Mouse (Mus musculus): ENCODE results near the gene Prss28.

The Prss28 gene

GRCm38 (mm10) chr17:25308346-25308745 is at the start of gene Prss28:
TSS of gene Prss28 (plus strand) at chr17:25308646.
- no peak for DNase-seq (ENCODE audit: low spot score in 2 of 2)

- no peak for DNase-seq (ENCODE audit: low spot score in 2 of 2)
Measured at GRCm38 (mm10) chr17:25264453-25264852, 44.0 kb upstream of the Prss28 start.

GRCm38 (mm10) chr17:25270795-25271335 is 37.6 kb upstream of the Prss28 start:
- DNase-seq (ENCODE audit: low spot score in 2 of 2), result no peak

DNA sequence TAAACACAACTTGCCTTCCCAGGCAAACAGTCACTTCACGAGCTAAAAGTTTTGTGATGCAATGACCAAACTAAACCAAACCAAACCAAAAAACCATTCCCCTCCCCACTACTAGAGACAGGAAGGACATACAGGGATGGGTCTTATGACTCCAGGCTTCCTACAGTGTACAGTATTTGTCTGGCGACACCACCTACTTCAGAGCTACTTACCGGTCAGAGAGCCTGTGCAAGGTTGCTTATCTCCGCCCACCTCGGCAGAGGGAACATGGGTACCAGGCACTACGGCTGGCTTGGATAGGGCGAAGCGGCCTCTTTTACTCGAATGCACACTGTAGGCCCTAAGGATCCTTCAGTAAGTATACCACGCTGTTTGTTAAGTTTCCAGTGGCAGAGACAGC is 36.1 kb upstream of the Prss28 start:
- no peak for DNase-seq (ENCODE audit: low spot score in 2 of 2)

GRCm38 (mm10) chr17:25272951-25273705 is 35.3 kb upstream of the Prss28 start:
- peak; percentile 80 to 89 for DNase-seq (ENCODE audit: low spot score in 2 of 2)

- peak; percentile 91 to 94 for DNase-seq (ENCODE audit: low spot score in 2 of 2)
Measured at GRCm38 (mm10) chr17:25273706-25274501, 34.5 kb upstream of the Prss28 start.

GRCm38 (mm10) chr17:25274571-25275346 is 33.7 kb upstream of the Prss28 start, which contains the start of gene Ube2i:
TSS of gene Ube2i (minus strand) at chr17:25274622.
- DNase-seq (ENCODE audit: low spot score in 2 of 2), result no peak

DNA sequence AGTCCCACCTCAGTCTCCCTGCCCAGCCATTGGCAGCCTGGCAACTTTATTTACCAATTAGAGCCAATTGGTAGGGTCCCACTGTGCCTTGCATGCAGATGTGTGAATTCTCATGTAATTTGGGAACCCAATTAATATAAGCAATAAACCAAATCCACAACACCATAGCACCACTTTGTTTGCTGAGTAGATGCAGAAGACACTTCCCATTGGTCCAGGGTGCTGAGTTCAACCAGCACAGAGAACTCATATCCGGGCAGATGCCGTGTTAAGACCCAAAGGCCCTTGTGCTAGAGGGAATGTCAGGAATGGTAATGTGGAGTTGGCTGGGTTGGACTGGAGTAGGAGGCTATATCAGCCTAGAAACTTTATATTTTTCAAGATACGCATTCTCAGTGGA is 32.6 kb upstream of the Prss28 start:
- DNase-seq (ENCODE audit: low spot score in 2 of 2), result no peak

GRCm38 (mm10) chr17:25282133-25282532 is 26.3 kb upstream of the Prss28 start:
- no peak for DNase-seq (ENCODE audit: low spot score in 2 of 2)

DNA sequence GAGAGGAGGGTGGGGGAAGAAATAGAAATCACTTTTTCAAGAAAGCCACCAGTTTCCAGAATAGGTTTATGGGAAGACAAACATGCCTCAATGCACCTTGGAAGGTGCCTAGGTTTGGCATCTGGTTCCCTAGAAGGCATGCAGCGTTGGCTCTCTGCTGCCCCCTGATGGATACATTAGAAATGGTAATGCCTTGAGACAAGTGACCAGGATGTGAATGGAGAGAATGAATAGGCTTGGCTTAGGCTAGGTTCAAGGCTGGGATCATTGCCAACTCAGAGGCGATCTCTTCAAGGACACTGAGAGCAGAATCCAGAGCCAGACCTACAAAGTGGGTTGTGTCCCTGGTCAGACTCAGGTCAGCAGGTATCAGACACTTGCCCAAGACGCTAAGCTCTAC is 23.4 kb upstream of the Prss28 start:
- peak in 1 of 2 experiments; percentile 30 for DNase-seq (ENCODE audit: low spot score in 2 of 2)

DNA sequence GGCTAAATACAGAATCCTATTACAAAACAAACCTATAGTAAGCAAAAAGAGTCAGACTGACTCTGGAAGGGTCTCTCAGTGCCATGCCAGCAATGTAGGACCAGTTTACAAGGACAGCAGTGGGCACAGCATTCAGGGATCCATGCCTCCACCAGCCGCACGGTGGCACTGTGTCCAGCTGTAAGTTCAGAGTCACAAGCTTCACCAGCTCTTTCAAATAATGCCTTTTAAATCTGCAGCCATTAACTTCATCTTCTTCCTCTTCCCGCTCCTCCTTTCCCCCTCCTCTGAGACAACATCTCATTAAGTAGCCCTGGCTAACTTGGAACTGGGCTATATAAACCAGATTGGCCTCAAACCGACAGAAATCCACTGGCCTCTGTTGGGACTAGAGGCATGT is 19.6 kb upstream of the Prss28 start:
- peak in 1 of 2 experiments; percentile 38 for DNase-seq (ENCODE audit: low spot score in 2 of 2)

DNA sequence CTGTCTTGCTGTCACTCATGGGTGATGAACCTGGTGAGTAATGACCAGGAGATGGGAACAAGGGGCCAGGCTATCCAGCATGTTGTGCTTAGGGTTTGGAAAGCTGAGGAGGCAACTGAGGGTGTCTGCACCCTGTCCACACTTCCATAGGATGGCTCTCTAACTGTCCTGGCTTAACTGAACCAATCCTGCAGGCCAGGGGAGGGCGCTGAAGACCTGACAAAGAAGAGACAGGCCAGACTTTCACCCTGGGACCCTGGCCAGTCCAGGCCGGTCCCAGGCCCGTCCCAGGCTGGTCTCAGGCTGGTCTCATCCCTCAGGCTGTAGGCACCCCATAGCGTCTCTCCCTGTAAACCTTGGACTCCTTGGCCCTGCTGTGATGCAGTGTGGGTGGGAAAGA is 18.0 kb upstream of the Prss28 start:
- no peak for DNase-seq (ENCODE audit: low spot score in 2 of 2)

DNA sequence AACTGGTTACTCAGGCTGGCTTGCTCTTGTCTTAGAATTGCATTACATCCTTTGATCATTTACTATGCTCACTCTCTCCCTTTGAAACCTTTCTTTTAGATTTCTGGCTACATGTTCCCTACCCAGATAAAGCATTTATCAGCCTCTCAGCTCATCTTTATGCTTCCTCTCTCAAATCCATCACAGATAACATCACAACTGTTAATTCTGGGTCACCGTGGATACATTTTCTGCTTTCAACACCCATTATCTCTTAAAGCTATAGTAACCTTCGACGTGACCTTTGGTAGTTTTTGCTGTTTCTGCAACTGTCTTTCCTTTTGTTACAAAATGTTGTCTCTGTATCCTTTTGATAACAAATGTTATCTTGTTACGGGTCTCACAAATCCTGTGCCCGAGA is 15.0 kb upstream of the Prss28 start:
- no peak for DNase-seq (ENCODE audit: low spot score in 2 of 2)

DNA sequence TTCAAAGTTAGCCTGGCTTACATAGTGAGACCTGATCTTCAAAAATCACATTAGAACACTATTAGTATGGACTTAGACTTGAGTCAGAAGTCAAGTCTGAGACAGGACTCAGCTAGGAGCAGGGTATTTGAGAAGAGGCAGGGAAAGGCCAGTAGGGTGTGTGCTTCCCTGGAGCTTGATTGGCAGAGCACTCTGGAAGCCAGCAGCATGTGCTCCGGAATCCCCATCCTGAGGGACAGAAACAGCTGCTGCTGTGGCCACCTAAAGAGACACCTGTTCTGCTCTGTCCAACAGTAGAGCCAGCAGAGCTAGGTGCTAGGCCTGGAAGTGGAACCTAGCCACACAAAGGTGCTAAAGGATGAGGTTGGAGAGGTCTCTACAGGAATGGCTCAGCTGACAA is 14.3 kb upstream of the Prss28 start:
- DNase-seq (ENCODE audit: low spot score in 2 of 2), result no peak

DNA sequence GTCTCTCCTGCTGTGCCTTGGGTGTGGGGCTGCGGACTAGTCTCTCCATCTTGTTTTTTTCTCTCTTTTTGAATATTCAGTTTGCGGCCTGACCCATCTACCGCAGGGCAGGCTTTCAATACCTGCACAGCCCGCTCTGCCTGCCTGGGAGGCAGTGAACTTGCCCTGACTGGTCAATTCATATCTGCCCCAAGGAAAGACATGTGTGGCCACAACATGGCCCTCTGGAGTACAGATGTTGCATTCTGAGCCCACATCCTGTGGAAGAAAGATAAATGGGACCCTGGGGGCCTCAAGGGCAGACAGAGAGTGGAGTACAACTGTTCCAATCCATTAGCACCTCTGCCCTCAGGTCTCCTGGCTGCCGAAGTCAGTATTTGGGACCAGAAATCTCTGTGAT is 10.4 kb upstream of the Prss28 start, which contains the start of gene Prss34:
Gene Prss34, plus strand, starts transcription at position 301 of the 400 bp plus-strand sequence.
- no peak for DNase-seq (ENCODE audit: low spot score in 2 of 2)

DNA sequence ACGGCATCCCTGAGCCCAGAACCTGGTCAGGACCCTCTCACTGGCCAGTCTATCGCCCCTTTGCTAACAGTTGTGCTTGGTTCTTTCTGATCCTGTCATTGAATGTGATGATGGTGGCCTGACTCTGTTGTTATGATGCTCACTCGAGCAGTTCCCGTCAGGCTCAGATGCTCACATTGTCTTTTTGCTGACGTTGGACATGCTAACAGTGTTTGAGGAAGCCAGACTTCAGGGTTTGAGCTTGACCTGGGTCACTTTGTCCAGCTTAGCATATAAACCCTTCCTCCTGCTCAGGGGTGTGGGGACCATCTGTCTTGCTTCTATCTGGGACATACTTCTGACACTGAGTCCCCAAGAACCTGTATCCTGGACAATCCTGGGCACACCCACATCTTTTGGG is 9.9 kb downstream of the Prss28 start, which contains the start of gene Prss29:
Gene Prss29, plus strand, starts transcription at position 301 of the 400 bp plus-strand sequence.
- DNase-seq (ENCODE audit: low spot score in 2 of 2), result no peak

GRCm38 (mm10) chr17:25320819-25321218 is 12.4 kb downstream of the Prss28 start:
- DNase-seq (ENCODE audit: low spot score in 2 of 2), result no peak

GRCm38 (mm10) chr17:25322930-25323329 is 14.5 kb downstream of the Prss28 start:
- DNase-seq (ENCODE audit: low spot score in 2 of 2), result no peak

DNA sequence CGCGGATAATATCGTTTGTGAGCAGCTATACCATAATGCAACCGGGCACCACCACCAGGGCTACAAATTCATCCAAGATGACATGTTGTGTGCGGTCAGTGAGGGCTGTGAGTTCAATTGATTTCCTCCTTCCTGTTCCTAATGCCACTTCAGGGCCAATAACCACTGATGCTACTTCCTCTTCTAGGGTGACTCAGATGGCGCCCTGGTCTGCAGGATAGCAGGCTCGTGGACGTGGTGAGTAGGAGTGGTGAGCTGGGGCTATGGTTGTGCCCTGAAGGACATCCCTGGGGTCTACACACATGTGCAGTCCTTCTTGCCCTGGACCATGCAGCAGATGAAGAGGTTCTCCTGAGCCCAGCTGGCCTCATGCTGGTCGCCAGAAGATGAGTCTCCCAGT is 23.9 kb downstream of the Prss28 start:
- no peak for DNase-seq (ENCODE audit: low spot score in 2 of 2)

DNA sequence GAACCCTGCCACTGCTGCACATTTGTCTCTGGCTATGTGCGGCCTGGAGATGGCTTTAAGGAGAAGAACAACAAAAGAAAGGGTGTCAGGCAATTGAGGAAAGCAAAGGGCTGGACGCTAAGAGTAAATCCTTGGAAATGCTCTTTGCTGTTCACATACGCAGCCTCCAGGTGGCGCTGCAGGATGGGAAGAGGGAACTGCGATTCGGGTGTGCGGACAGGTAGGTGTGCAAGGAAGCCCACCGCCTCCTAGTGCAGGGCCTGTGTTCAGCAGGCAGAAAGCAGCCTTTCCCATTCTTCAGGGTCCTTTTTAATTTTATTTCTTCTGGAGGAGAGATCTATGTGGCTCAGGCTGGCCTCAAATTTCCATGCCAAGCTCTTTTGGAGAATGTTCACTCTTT is 25.5 kb downstream of the Prss28 start:
- DNase-seq (ENCODE audit: low spot score in 2 of 2), result peak; percentile 21 to 65

DNA sequence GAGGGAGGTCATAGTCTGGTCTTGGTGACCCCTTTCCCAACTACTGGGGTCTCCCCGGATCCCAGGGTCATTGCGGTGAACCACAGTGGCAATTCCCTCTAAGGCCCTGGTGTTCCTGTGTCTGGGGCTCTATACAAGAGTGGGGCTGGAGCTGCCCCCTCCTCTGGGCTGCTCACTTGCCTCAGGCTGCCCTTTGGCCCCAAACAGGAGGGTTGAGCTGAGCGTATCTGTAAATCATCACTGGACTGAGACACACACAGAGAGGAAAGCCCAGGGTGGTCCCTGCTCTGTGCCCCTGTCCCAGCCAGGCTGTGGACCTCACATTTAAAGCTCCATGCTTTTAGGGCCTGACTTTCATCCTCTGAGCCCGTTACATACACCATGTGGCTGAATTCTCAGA is 29.8 kb downstream of the Prss28 start:
- DNase-seq (ENCODE audit: low spot score in 2 of 2), result no peak

- no peak for DNase-seq (ENCODE audit: low spot score in 2 of 2)
Measured at GRCm38 (mm10) chr17:25340003-25340402, 31.6 kb downstream of the Prss28 start.
